Mouse (Mus musculus) activated CD4-positive, CD25-positive, alpha-beta regulatory T cell, adult 4 months (primary cell): ENCODE results near the gene Kcnk18. TPM values are rescaled to one million over a fixed set of nuclear protein-coding genes. Genes with fewer than 3 reads are reported as not detected.
A peak's percentile ranks its signal among the peaks of the same experiment; 100 is the strongest.

Experiments used
- ATAC-seq: one replicate; pipeline ENCODE4 v1.8.0; 2017
- polyA plus RNA-seq, 2 experiments: library from polyadenylated mRNA; unstranded; fragments of 100-300 nt; shearing (Covaris generic); gene quantifications; one replicate each; pipeline ENCODE4 v1.2.1; 2017

The Kcnk18 gene
- polyA plus RNA-seq, 2 experiments from 2014 or later, result not detected

DNA sequence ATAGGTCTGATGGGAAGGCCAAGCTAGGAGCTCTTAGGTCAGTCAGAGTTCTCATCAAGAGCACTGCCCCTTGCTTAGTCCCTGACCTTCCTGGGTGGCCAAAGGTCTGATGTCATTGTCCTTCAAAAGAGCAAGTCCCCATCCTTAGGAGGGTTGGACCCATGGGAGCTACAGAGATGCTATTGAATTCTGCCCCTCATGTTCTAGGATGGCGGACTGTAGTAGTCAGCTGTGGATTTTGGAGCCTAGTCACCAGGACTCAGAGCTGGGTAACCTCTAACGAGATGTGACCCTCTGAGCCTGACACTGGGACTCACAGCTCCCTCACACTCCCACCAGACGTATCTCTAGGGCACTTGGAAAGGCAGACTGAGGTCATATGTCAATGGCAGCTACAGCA, 9.4 kb downstream of the Kcnk18 start:
- ATAC-seq, result no peak

DNA sequence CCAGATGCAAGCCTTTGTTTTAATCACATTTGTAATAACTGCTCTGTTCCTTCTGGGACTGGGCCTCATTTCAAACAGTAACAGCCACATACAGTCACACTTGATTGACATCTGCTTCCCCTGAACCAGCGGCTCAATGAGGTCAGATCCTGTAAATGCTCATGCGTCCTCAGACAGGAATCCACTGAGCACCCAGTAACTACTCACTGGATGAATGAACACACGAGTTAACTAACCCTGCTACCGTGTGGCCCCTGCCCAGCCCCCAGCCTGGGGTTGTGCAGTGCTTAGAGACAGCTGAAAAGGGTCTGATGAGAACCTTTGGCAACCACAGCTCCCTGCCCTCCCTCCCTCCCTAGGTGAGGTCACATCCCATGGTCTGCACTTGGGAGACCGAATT, 13.8 kb downstream of the Kcnk18 start:
- ATAC-seq, result no peak

DNA sequence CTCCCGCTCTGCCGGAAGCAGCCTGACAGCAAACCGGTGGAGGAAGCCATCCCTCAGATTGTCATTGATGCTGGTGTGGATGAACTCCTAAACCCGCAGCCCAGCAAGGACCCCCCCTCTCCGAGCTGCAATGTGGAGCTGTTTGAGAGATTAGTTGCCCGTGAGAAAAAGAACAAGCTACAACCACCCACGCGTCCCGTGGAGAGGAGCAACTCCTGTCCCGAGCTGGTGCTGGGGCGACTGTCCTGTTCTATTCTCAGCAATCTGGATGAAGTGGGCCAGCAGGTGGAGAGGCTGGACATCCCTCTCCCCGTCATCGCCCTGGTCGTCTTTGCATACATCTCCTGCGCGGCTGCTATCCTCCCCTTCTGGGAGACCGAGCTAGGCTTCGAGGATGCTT, 16.0 kb downstream of the Kcnk18 start:
- ATAC-seq, result no peak

DNA sequence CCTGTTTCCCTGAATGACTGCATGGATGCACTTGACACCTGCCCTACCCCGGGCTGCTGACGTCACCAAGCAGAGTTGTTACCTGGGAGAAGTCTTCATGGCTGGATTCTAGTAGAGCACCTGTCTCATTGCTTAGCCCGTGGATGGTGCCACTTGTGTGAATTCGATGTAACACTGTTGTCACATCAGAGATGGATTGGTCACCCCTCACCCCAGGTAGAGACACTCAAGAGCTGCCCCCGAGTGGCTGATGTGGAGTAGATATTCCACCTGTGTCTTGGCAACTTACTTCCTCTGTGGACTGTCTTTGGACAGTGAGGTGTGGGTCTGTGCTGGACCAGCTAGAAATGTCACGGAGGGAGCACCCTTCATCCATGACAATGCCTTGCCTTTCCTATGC, 17.0 kb downstream of the Kcnk18 start:
- ATAC-seq, result no peak

DNA sequence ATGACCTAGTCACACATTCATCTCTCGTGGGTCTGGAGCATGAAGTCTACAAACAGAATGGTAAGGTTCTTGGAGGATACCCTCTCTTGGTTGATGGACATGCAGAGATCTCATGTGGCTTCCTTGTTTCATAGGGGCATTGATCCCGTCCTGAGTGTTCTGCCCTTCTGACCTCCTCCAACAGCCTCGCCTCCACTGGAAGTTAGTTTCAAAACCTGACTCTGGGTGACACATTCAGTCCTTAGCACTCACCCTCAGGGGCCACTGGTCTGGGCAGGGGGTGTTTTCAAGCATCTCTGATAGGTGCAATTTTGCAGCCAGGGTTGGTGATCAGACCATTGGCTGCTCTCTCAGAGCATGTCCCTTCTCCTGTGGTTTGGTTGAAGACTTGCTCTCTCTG, 19.6 kb downstream of the Kcnk18 start:
- ATAC-seq, result no peak

DNA sequence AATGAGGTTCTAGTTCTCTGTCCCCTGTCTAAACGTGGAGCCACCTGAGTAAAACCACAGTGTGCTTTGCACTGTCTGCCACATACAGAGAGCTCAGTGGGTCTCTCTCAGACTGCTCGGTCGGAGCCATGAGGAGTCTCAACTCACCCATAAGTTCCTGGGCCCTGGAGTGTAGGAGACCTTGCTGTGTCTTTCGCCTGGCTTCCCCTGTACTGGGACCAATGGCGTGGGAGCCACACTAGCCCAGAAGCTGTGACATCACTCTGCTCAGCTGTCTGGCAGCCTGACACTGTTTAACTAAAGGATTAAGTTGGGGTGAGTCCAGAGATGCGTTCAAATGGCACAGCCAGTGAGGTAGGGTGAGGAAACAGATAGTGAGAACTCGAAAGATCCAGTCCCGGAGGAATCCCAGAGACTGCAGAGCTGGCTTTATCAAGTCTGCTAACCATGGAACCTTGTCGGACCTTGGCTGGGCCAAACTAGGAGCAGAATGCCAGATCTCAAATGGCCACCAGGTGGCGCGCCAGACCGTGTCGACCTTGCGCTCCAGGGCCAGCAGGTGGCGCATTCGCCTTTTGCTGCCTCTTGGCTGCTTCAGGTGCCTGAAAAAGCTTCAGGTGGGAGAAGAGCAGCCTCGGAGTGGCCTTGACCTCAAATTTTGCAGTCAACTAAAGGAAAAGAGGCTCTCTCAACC, 20.3 kb downstream of the Kcnk18 start:
- ATAC-seq, result peak; percentile 82

DNA sequence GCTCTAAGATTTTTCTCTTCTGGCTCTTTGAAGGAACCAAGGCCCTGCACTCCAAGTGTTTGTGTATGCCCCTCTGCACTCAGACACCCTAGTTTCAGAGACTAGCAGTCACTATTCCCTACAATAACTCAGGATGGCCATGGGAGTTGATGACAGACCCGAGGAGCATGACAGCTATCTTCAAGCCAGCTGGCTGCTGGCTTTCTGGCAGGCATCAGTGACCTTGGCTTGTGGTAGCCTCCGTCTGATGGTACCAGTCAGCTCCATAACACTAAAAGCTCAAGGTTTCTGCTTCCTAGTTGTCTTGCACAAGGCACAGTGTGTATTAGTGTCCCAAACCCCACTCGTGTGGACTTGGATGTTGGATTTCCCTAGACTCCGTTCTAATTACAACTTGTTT, 23.0 kb downstream of the Kcnk18 start:
- no peak for ATAC-seq

DNA sequence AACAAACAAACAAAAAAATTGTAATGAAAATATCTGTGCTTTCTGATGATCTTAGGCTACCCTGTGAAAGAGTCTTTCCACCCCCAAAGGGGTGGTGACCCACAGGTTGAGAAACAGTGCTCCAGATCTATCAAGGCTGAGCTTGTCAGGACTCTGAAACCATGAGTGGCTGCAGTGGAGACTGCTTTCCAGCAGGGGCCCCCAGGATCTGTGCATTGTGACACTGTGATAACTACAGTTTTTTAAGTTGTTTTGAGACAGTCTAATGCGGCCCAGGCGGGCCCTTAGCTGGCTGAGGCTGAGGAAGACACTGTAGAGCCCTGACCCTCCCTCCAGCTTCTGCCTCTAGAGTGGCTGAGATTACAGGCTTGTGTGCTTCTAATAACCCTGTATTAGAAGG, 24.0 kb downstream of the Kcnk18 start:
- ATAC-seq, result no peak

DNA sequence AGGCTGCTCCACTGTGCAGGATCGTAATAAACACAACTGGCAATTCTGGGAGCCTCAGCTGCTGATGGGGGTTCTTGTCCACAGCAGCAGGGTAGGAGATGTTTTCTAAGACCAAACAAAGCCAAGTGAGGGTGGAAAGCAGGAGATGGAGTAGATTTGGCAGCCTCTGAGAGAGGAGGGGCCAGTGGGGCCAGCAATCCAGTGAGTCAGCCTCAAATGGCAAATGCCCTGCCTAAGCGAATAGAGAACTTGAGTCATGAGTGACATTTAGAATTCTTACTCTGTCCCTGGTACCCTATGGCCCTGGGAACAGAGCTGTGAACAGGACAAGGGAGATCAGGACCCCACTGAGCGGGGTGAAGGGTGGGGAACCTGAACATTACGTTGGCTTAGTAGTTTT, 29.1 kb downstream of the Kcnk18 start:
- ATAC-seq, result no peak

DNA sequence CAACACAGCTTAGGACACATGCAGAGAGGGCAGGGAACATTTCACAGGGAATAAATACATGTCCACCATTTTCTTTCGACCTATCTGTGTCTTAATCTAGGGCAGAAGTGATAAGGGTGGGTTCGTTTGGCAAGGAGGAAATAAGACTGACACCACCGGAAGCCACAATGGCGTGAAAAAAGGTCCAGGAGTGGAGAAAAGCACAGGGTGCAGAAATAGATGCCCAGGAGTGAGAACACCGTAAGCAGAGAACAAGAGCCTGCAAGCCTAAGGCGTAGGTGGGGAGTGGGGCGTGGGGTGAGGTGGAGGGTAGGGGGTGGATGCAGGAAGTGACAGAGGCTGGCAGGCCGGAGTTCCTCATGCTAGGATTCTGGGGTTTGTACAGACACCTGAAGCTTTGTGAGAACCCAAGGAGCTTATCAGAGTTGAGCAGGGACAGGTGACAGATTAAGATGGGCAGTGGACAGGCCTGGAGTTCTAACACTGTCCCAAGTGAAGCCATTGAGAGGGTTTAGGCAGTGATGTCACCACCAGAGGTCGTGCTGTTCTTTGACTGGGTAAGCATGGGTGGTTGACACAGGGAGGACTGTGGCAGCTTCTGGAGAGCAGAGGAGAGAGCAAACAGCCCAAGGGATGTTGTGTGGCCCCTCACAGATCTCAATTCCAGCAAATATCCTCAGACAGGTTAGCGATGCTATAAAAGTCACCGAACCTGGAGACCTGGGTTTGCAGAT, 29.7 kb downstream of the Kcnk18 start:
- ATAC-seq, result peak; percentile 69

DNA sequence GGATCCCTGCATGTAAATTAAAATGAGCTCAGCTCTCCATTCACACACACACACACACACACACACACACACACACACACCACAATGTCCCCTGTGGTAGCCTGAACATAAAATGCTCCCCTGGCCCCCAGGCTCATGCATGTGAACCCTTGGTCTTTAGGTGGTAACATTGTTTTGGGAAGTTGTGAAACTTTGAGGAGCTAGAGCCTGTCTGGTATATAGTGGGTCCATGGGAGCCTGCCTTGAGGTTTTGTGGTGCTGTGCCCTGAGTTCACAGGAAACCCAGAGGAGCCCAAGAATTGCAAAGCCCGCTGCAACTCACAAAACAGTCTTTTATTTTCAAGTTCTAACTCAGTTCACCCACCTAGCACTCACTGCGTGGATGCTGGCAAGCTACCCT, 33.6 kb downstream of the Kcnk18 start:
- ATAC-seq, result no peak

DNA sequence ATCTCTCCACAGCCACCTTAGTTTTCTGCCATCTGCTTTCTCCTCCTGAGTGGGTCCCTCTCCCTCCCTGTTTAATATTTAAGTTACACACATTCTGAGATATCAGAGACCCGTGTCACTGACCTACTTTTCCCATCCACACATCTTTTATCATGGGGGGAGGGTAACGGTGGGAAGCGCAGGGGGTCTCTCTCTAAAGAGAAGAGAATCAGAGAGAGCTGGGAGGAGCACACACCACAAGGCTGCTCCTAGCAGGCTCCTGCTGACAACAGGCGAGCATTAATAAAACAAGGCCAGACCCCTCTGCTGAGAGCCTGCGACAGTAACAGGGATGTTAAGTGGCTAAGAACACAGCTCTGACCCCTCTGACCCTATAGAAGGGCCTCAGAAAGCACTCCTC, 40.6 kb downstream of the Kcnk18 start:
- no peak for ATAC-seq

DNA sequence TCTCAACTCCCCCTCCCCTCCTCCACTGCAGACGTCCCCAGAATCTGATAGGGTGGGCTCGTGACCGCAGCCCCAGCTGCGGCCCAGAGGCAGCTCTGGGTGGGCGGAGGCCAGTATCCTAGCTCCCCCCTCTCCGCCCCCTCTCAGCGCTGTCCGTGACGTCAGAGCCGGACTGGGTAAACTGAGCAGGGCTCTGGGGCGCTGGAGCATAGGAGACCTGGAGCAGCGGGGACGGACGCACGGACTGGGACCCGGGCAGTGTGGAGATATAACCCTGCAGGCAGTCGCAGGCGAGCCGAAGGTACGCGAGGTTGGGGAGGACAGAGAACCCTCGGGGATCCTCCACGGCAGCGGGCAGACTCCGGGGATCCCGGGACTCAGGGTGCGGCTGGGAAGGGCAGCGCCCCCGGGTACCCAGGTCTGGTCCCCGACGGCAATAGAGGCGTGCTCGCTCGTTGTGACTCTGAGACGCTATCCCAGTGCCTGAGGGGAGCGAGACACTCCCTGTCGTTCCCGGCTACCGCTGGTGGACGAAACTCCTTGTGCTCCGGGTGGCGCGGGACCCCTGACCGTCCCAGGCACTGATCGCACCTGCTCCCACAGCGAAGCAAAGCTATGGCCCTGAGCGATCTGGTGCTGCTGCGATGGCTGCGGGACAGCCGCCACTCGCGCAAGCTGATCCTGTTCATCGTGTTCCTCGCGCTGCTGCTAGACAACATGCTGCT, 41.9 kb downstream of the Kcnk18 start, which contains the start of gene Slc18a2:
TSS of gene Slc18a2 (plus strand) at position 179 of the 725 bp plus-strand sequence.
- ATAC-seq, result no peak

DNA sequence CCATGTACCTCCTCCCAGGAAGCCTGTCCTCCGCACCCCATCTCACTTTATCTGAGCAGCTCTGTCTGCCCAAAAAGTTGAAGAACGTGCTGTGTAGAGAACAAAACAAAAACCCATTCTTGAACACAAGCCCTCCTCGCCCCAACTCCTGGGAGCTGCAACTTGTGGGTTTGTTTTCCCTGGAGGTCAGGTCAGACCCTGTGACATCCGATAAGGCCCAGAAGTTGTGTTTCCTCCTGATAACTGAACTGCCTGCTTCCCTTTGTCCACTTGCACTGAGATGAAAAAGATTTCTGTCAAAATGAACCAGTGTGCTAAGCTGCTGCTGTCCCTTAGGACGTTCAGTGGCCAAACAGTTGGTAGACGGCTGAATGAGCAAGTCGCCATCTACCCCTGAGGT, 42.6 kb downstream of the Kcnk18 start:
- ATAC-seq, result no peak

DNA sequence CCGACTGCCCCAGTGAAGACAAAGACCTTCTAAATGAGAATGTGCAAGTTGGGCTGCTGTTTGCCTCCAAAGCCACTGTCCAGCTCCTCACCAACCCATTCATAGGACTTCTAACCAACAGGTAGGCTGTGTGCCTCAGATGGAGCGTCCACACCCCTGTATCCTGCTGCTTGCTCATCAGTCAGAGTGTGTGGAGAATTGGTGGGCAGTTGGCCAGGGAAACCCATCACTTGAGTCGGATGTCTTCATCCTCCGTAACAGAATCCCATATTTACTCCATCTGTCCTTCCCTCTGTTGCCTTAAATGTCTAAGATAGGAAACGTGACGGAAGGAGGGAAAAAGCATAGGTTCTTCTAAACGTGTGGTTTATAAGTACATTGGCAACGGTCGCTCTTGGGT, 44.2 kb downstream of the Kcnk18 start:
- no peak for ATAC-seq

DNA sequence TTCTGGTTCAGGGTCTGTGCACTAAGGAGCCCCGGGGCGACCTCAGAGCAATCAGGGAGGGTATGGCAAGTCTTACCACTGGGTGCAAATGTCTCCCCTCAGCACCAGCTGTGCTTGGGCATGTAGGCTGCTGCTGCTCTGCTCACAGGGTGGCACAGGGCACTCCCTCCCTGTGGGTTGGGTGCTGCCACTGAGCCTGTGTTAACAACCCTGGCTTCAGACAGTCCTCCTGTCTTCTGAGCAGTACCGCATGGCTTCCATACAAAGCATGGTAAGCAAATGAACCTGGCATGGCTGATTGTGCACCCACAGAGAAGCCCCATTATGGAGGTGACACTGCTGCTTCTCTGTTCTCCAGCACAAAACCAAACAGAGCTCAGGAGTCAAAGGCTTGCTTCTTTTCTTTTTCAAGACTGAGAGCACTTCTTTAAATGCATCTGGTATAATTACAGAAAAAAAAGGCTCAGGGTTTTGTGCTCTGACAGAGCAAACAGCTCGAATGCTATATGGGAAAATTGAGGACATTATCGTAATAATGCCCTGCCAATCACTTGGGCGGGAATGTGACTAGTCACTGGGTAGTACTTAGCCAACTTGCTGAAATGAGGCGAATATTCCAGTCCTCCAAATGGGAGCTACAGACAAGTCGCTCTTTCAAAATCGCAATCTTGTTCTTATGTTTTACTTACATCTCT, 46.0 kb downstream of the Kcnk18 start:
- no peak for ATAC-seq

DNA sequence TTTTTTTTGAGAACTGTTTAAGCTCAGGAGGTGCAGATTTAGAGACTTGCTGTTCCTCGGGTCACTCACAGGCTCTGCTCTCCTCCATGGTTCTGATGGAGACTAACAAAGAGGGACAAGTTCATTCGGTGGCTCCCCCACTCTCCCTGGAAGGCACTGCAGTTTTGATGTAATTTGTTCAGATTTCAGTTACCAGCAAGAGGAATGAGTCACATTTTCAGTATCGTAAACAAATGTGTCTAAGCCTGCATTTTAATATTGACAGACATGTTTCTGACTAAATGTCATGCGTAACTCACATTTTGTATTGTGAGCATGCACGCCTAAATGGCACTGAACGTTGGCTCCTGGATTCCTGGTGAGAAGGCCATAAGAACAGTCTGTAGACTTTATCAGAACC, 46.9 kb downstream of the Kcnk18 start:
- no peak for ATAC-seq

DNA sequence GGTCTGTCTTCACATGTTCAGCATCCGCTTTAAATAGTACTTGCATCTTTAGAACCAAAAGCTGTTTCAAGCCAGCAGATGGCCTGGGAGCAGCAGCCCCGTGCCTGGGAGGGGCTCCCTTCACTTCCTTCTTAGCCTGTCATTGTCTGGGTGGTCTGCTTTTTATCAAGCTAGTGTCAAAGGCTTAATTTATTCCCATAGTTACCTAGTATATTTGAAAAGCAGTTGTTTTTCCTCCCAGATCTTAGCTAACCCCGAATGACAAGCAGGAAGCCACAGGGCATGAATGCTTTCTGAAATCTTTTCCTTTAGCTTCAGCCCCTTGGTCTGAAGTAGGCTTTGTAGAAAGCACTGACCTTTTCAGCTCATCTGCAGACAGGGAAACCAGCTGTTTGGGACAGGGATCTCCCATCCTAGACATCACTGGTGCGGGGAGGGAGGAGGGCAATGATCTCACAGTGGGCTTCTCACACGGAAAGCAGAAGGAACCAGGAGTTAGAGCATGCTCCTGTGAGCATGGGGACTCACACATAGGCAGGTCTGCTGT, 48.5 kb downstream of the Kcnk18 start:
- no peak for ATAC-seq

DNA sequence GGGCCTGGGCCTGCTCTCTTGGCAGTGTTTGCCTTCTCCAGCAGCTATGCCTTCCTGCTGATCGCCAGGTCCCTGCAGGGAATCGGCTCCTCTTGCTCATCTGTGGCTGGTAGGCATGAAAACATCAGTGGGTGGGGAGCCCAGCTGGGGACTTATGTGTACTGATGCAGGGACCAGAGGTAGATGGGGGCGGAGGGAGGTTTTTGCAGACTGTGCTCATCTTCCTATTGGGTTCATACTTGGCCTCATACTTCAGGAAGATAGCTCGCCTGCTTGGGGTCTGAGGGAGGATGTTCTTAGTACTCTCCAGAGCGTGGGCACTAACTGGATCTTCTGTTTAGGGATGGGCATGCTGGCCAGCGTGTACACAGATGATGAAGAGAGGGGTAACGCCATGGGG, 54.2 kb downstream of the Kcnk18 start:
- ATAC-seq, result no peak

DNA sequence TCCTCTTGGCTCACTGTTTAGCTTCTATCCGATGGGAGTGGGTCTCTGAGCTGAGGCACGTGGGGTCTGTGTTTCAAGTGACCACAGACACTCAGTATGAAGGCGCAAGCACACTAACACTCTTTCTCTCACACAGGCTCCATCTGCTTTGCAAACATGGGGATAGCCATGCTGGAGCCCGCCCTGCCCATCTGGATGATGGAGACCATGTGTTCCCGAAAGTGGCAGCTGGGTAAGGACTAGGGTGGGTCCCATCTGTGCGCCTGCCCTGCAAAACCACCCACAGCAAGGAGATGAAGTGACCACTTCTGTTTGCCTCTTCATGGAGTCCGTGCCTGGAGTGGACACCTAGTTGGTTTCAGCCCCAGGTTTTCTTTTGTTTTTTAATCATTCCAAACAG, 57.3 kb downstream of the Kcnk18 start:
- ATAC-seq, result no peak

DNA sequence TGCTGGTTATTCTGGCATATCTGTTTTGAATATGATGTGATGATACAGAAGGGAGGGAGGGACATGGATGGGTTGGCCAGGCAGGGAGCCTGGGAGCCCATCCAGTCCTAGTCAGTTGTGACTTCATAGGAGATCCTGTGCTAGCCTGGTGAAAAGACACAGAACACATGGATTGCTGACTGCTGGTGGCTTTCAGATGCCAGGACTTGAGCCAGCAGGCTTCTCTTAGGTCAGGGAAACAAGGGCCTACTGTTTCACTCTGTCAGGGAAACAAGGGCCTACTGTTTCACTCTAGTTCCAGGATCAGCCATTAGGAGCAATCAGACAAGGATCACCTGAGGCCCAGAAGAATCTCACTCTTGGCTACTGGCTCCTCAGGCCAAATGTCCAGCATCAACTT, 61.8 kb downstream of the Kcnk18 start:
- ATAC-seq, result no peak

DNA sequence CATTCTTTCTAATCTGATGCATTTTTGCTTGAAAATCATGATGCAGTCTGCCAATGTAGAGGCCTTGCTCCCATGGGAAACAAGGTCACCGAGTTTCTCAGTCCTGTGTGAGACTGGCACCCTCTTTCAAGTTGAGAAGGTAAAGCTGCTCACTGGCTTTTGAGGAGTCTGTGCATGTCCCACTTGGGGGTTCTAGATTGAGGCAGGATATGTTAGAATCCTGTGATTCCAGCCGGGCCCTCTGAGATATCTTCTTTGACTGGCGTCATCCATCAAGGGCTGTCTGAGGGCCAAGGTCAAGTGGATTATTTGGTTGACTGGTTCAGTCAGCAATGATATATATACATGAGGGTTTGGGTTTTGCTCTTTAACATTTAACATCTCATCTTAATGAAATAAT, 63.0 kb downstream of the Kcnk18 start:
- ATAC-seq, result no peak
